Mouse (Mus musculus) testis, adult 2 months (tissue): Measurements from ENCODE around the gene Rnf13.

Experiments used
- CTCF ChIP-seq: fragments of 200-500 bp; IDR thresholded peaks from 2 replicates; pipeline ENCODE4 v1.5.1; 2012; ENCODE audit warnings: low read depth, mild to moderate bottlenecking, inconsistent platforms, low read length, moderate library complexity; ENCODE audit not compliant: control insufficient read depth, insufficient read depth, insufficient replicate concordance
- POLR2A ChIP-seq: fragments of 200-500 bp; IDR thresholded peaks from 2 replicates; pipeline ENCODE4 v1.6.1; 2012; ENCODE audit warnings: low read depth, mild to moderate bottlenecking, inconsistent platforms, low read length, moderate library complexity; ENCODE audit not compliant: control insufficient read depth

GRCm38 (mm10) chr3:57791104-57791503 lies 55.2 kb downstream of the Rnf13 start:
- TF ChIP-seq CTCF (no peak), POLR2A (no peak)
